Mouse (Mus musculus) cortical plate, adult 2 months (tissue): ENCODE measurements around the gene Olfr195. TPM values are rescaled to one million over a fixed set of nuclear protein-coding genes. Genes with fewer than 3 reads are reported as not detected.
"Not testable (repeated sequence)": the region's sequence is repeated elsewhere in the genome, so short reads cannot be mapped to it uniquely, and the experiment has no call there.

Experiments
- H3K27ac ChIP-seq: fragments of 200-500 bp; 2 replicates; pipeline ENCODE4 v1.5.1; 2012; ENCODE audit warnings: low read length, control low read depth, inconsistent platforms; ENCODE audit not compliant: insufficient read depth
- H3K4me1 ChIP-seq: fragments of 200-500 bp; 2 replicates; pipeline ENCODE4 v1.6.1; 2011; ENCODE audit warnings: low read length; ENCODE audit not compliant: control insufficient read depth, insufficient read depth
- H3K4me3 ChIP-seq: fragments of 200-500 bp; 2 replicates; pipeline ENCODE4 v1.5.1; 2011; ENCODE audit warnings: mild to moderate bottlenecking, low read length, control low read depth; ENCODE audit not compliant: insufficient read depth
- CTCF ChIP-seq: fragments of 200-500 bp; IDR thresholded peaks from 2 replicates; pipeline ENCODE4 v1.5.1; 2011; ENCODE audit warnings: mild to moderate bottlenecking, control low read depth, low read length; ENCODE audit not compliant: insufficient read depth; ENCODE audit errors: extremely low read depth
- POLR2A ChIP-seq: fragments of 200-500 bp; IDR thresholded peaks from 2 replicates; pipeline ENCODE4 v1.6.1; 2011; ENCODE audit warnings: mild to moderate bottlenecking, low read length, control low read depth; ENCODE audit not compliant: insufficient read depth; ENCODE audit errors: extremely low read depth
- polyA plus RNA-seq: library from polyadenylated mRNA; depleted of rRNA; stranded (reverse); fragments of >200 nt; gene quantifications from 2 replicates; pipeline ENCODE4 v1.2.3, GENCODE M21; 2012; rRNA removed

Gene Olfr195
- not detected in 2 replicates for polyA plus RNA-seq

- H3K27ac ChIP-seq, result no peak within 1 kb of the TSS
- H3K4me3 ChIP-seq, result no peak within 1 kb of the TSS
- TF ChIP-seq POLR2A (no peak), CTCF (no peak)
- no peaks in the 10 kb centered on the region for H3K4me1 ChIP-seq
These were observed at the start of gene Olfr195 for GRCm38 (mm10) chr16:59146746-59147145. Gene Olfr195 (plus strand): TSS chr16:59147046.

- no peaks in the 10 kb centered on the region for H3K4me1 ChIP-seq
- no peak for TF ChIP-seq POLR2A
- TF ChIP-seq CTCF, result no peak
- no peak overlapping the region for H3K4me3 ChIP-seq
- no peak overlapping the region for H3K27ac ChIP-seq
These were observed 41.5 kb upstream of the Olfr195 start for GRCm38 (mm10) chr16:59105312-59105711.

- not testable (repeated sequence) for H3K27ac ChIP-seq, H3K4me3 ChIP-seq, H3K4me1 ChIP-seq
These were observed 38.3 kb upstream of the Olfr195 start for GRCm38 (mm10) chr16:59108522-59108921.

GRCm38 (mm10) chr16:59111781-59112180 lies 35.1 kb upstream of the Olfr195 start, which contains the start of gene Olfr193:
Gene Olfr193 (minus strand): TSS chr16:59111881.
- no peak within 1 kb of the TSS for H3K4me3 ChIP-seq
- no peak for TF ChIP-seq POLR2A
- no peak for TF ChIP-seq CTCF
- H3K27ac ChIP-seq, result no peak within 1 kb of the TSS
- no peaks in the 10 kb centered on the region for H3K4me1 ChIP-seq

- no peaks in the 10 kb centered on the region for H3K4me1 ChIP-seq
- no peak within 1 kb of the TSS for H3K27ac ChIP-seq
- TF ChIP-seq CTCF (no peak), POLR2A (no peak)
- H3K4me3 ChIP-seq, result no peak within 1 kb of the TSS
These were observed 25.9 kb upstream of the Olfr195 start, which contains the start of gene Olfr194 for GRCm38 (mm10) chr16:59120969-59121368. Gene Olfr194 (minus strand): TSS chr16:59121069.

GRCm38 (mm10) chr16:59130740-59131139 lies 16.1 kb upstream of the Olfr195 start:
- Histone ChIP-seq H3K4me3 (no peak overlapping the region), H3K27ac (no peak overlapping the region)
- TF ChIP-seq POLR2A (no peak), CTCF (no peak)

GRCm38 (mm10) chr16:59141105-59141504 lies 5.7 kb upstream of the Olfr195 start:
- TF ChIP-seq CTCF, result no peak
- TF ChIP-seq POLR2A, result no peak
- H3K4me3 ChIP-seq, result no peak overlapping the region
- no peaks in the 10 kb centered on the region for H3K4me1 ChIP-seq
- no peak overlapping the region for H3K27ac ChIP-seq

More at GRCm38 (mm10) chr16:59130740-59131139, 16.1 kb upstream of the Olfr195 start:
- peaks cover 2% of the 10 kb centered on the region; the same call in 1 of the 2 replicates for H3K4me1 ChIP-seq

- no peak for TF ChIP-seq CTCF
- no peak for TF ChIP-seq POLR2A
- Histone ChIP-seq H3K4me3 (no peak overlapping the region), H3K4me1 (no peaks in the 10 kb centered on the region), H3K27ac (no peak overlapping the region)
These were observed 5.2 kb downstream of the Olfr195 start for GRCm38 (mm10) chr16:59151996-59152395.

- no peak for TF ChIP-seq CTCF
- no peak for TF ChIP-seq POLR2A
- Histone ChIP-seq H3K4me1 (no peaks in the 10 kb centered on the region), H3K4me3 (no peak within 1 kb of the TSS), H3K27ac (no peak within 1 kb of the TSS)
These were observed 23.5 kb downstream of the Olfr195 start, which contains the start of gene Olfr196 for GRCm38 (mm10) chr16:59170354-59170753. Gene Olfr196 (minus strand): TSS chr16:59170454.

Other genes with a start within 250 kb of the Olfr195 start
- not detected in 2 replicates for gene Olfr181, start 218.3 kb upstream of the Olfr195 start, polyA plus RNA-seq
- not detected in 2 replicates for gene Olfr180, start 217.7 kb upstream of the Olfr195 start, polyA plus RNA-seq
- gene Olfr183, start 151.7 kb upstream of the Olfr195 start, polyA plus RNA-seq, result 0.06 TPM in 1 of 2 replicates, not detected in the other
- not detected in 2 replicates for gene Olfr186, start 116.8 kb upstream of the Olfr195 start, polyA plus RNA-seq
- not detected in 2 replicates for gene Olfr187, start 107.3 kb upstream of the Olfr195 start, polyA plus RNA-seq
- not detected in 2 replicates for gene Olfr190, start 69.0 kb upstream of the Olfr195 start, polyA plus RNA-seq
- gene Olfr191, start 57.2 kb upstream of the Olfr195 start, polyA plus RNA-seq, result not detected in 2 replicates
- gene Olfr193, start 35.2 kb upstream of the Olfr195 start, polyA plus RNA-seq, result not detected in 2 replicates
- gene Olfr194, start 26.0 kb upstream of the Olfr195 start, polyA plus RNA-seq, result not detected in 2 replicates
- not detected in 2 replicates for gene Olfr196, start 23.4 kb downstream of the Olfr195 start, polyA plus RNA-seq
- gene Olfr198, start 56.5 kb downstream of the Olfr195 start, polyA plus RNA-seq, result not detected in 2 replicates
- not detected in 2 replicates for gene Olfr199, start 72.7 kb downstream of the Olfr195 start, polyA plus RNA-seq
- not detected in 2 replicates for gene Olfr201, start 125.6 kb downstream of the Olfr195 start, polyA plus RNA-seq
- gene Olfr202, start 139.7 kb downstream of the Olfr195 start, polyA plus RNA-seq, result not detected in 2 replicates
- not detected in 2 replicates for gene Olfr203, start 151.8 kb downstream of the Olfr195 start, polyA plus RNA-seq
- gene Olfr204, start 171.2 kb downstream of the Olfr195 start, polyA plus RNA-seq, result not detected in 2 replicates
- gene Olfr205, start 184.1 kb downstream of the Olfr195 start, polyA plus RNA-seq, result not detected in 2 replicates
- not detected in 2 replicates for gene Olfr206, start 202.2 kb downstream of the Olfr195 start, polyA plus RNA-seq
- not detected in 2 replicates for gene Olfr209, start 216.9 kb downstream of the Olfr195 start, polyA plus RNA-seq